Mouse (Mus musculus) heart, embryonic 12.5 days (tissue): ENCODE measurements around the gene Nnat. TPM values are rescaled to one million over a fixed set of nuclear protein-coding genes. Genes with fewer than 3 reads are reported as not detected.

Source experiments
- ATAC-seq: fragments of 200-750 bp; cut with Nextera tagmentation; 2 replicates; pipeline ENCODE4 v1.8.0; 2017; ENCODE audit warnings: moderate TSS enrichment, moderate library complexity; ENCODE audit not compliant: insufficient number of reproducible peaks, low FRiP score
- H3K27ac ChIP-seq: fragments of 300-500 bp; sonication (generic); 2 replicates; pipeline ENCODE4 v1.5.1; 2016; ENCODE audit warnings: mild to moderate bottlenecking, moderate library complexity; ENCODE audit not compliant: poor library complexity, severe bottlenecking
- H3K27me3 ChIP-seq: fragments of 300-500 bp; sonication (generic); replicated peaks from 2 replicates; pipeline ENCODE4 v1.6.1; 2016; ENCODE audit warnings: mild to moderate bottlenecking, moderate library complexity
- H3K36me3 ChIP-seq: fragments of 300-500 bp; sonication (generic); 2 replicates; pipeline ENCODE4 v1.6.1; 2016; ENCODE audit warnings: mild to moderate bottlenecking, moderate library complexity
- H3K4me1 ChIP-seq: fragments of 300-500 bp; sonication (generic); replicated peaks from 2 replicates; pipeline ENCODE4 v1.6.1; 2016; ENCODE audit warnings: mild to moderate bottlenecking
- H3K4me2 ChIP-seq: fragments of 300-500 bp; sonication (generic); 2 replicates; pipeline ENCODE4 v1.6.1; 2016; ENCODE audit warnings: mild to moderate bottlenecking, moderate library complexity
- H3K4me3 ChIP-seq: fragments of 300-500 bp; sonication (generic); 2 replicates; pipeline ENCODE4 v1.5.1; 2016; ENCODE audit warnings: mild to moderate bottlenecking
- H3K9ac ChIP-seq: fragments of 300-500 bp; sonication (generic); 2 replicates; pipeline ENCODE4 v1.6.1; 2016; ENCODE audit warnings: mild to moderate bottlenecking, moderate library complexity
- H3K9me3 ChIP-seq: fragments of 300-500 bp; sonication (generic); replicated peaks from 2 replicates; pipeline ENCODE4 v1.6.1; 2016; ENCODE audit warnings: mild to moderate bottlenecking, moderate library complexity
- WGBS: fragments of 180-500 bp; shearing (Covaris S2); methylation state at CpG from one replicate; pipeline ENCODE4 v1.1.7; 2016; 5-methylcytosine and 5-hydroxymethylcytosine counted together
- polyA plus RNA-seq: library from polyadenylated mRNA; unstranded; fragments of >200 nt; fragmentation: Nextera tagmentation; extraction: Ambion mirVana; gene quantifications from 2 replicates; pipeline ENCODE4 v1.2.1, GENCODE M21; 2016

The Nnat gene
- polyA plus RNA-seq, 1 experiment from 2014 or later: 169 TPM

GRCm38 (mm10) chr2:157552158-157552886 lies 7.6 kb upstream of the Nnat start:
- Histone ChIP-seq H3K9ac (no peak overlapping the region), H3K36me3 (peaks cover 34% of the 10 kb centered on the region), H3K27me3 (no peaks in the 10 kb centered on the region), H3K4me2 (no peak overlapping the region), H3K4me1 (peaks cover 48% of the 10 kb centered on the region), H3K4me3 (no peak overlapping the region), H3K27ac (no peak overlapping the region), H3K9me3 (peaks cover 5% of the 10 kb centered on the region)
- no peak for ATAC-seq
- 70% methylated on average over 10 of the region's 10 CpGs for WGBS

- Histone ChIP-seq H3K27ac (no peak overlapping the region), H3K4me2 (no peak overlapping the region), H3K27me3 (no peaks in the 10 kb centered on the region), H3K4me3 (no peak overlapping the region), H3K4me1 (peaks cover 48% of the 10 kb centered on the region), H3K9me3 (peaks cover 35% of the 10 kb centered on the region), H3K9ac (no peak overlapping the region), H3K36me3 (peaks cover 53% of the 10 kb centered on the region)
- 63% methylated on average over 5 of the region's 5 CpGs for WGBS
- no peak for ATAC-seq
These were observed 3.7 kb upstream of the Nnat start for GRCm38 (mm10) chr2:157556074-157556698.

- no peak overlapping the region for H3K4me3 ChIP-seq
- 84% methylated on average over 9 of the region's 9 CpGs for WGBS
- ATAC-seq: no peak
- H3K27me3 ChIP-seq: no peaks in the 10 kb centered on the region
- peaks cover 48% of the 10 kb centered on the region for H3K4me1 ChIP-seq
- H3K36me3 ChIP-seq: peaks cover 71% of the 10 kb centered on the region
- peaks cover 49% of the 10 kb centered on the region for H3K9me3 ChIP-seq
- H3K27ac ChIP-seq: no peak overlapping the region
- H3K9ac ChIP-seq: no peak overlapping the region
- no peak overlapping the region for H3K4me2 ChIP-seq
These were observed 1.8 kb upstream of the Nnat start for GRCm38 (mm10) chr2:157558051-157558450.

- WGBS: 64% methylated on average over 6 of the region's 6 CpGs
- Histone ChIP-seq H3K27me3 (no peaks in the 10 kb centered on the region), H3K9me3 (peaks cover 53% of the 10 kb centered on the region), H3K4me1 (peaks cover 43% of the 10 kb centered on the region), H3K4me2 (no peak overlapping the region), H3K36me3 (peaks cover 76% of the 10 kb centered on the region), H3K4me3 (no peak overlapping the region), H3K27ac (no peak overlapping the region), H3K9ac (no peak overlapping the region)
- no peak for ATAC-seq
These were observed 1.4 kb upstream of the Nnat start for GRCm38 (mm10) chr2:157558520-157558919.

- Histone ChIP-seq H3K27ac (no peak overlapping the region), H3K4me1 (peaks cover 36% of the 10 kb centered on the region), H3K9me3 (peaks cover 53% of the 10 kb centered on the region), H3K4me3 (peak overlapping the region; percentile 50), H3K9ac (no peak overlapping the region), H3K4me2 (peak overlapping the region; percentile 90), H3K36me3 (peaks cover 82% of the 10 kb centered on the region), H3K27me3 (no peaks in the 10 kb centered on the region)
- no peak for ATAC-seq
- 49% methylated on average over 19 of the region's 19 CpGs for WGBS
These were observed 438 bp upstream of the Nnat start for GRCm38 (mm10) chr2:157559440-157559839.

GRCm38 (mm10) chr2:157560302-157560701 lies 424 bp downstream of the Nnat start:
- ATAC-seq: no peak
- 44% methylated on average over 33 of the region's 33 CpGs for WGBS
- peak overlapping the region; percentile 78 for H3K9ac ChIP-seq
- peaks cover 82% of the 10 kb centered on the region for H3K36me3 ChIP-seq
- H3K4me2 ChIP-seq: peak overlapping the region; percentile 90
- H3K4me1 ChIP-seq: peaks cover 36% of the 10 kb centered on the region
- H3K27ac ChIP-seq: no peak overlapping the region
- no peaks in the 10 kb centered on the region for H3K27me3 ChIP-seq
- peaks cover 53% of the 10 kb centered on the region for H3K9me3 ChIP-seq
- peak overlapping the region; percentile 50 for H3K4me3 ChIP-seq

GRCm38 (mm10) chr2:157561165-157561836 lies 1.4 kb downstream of the Nnat start:
- H3K27ac ChIP-seq: no peak overlapping the region
- peaks cover 53% of the 10 kb centered on the region for H3K9me3 ChIP-seq
- H3K4me3 ChIP-seq: peak overlapping the region; percentile 37
- H3K4me1 ChIP-seq: peaks cover 27% of the 10 kb centered on the region
- H3K9ac ChIP-seq: peak overlapping the region; percentile 61
- H3K4me2 ChIP-seq: peak overlapping the region; percentile 73
- no peaks in the 10 kb centered on the region for H3K27me3 ChIP-seq
- peaks cover 74% of the 10 kb centered on the region for H3K36me3 ChIP-seq
- ATAC-seq: peak; percentile 69
- 49% methylated on average over 25 of the region's 27 CpGs for WGBS

- H3K4me2 ChIP-seq: no peak overlapping the region
- H3K4me1 ChIP-seq: peaks cover 30% of the 10 kb centered on the region
- WGBS: 62% methylated on average over 2 of the region's 2 CpGs
- no peak overlapping the region for H3K4me3 ChIP-seq
- H3K9me3 ChIP-seq: peaks cover 43% of the 10 kb centered on the region
- no peak overlapping the region for H3K9ac ChIP-seq
- H3K27ac ChIP-seq: no peak overlapping the region
- H3K27me3 ChIP-seq: no peaks in the 10 kb centered on the region
- ATAC-seq: no peak
- H3K36me3 ChIP-seq: peaks cover 57% of the 10 kb centered on the region
These were observed 3.2 kb downstream of the Nnat start for GRCm38 (mm10) chr2:157563031-157563430.

GRCm38 (mm10) chr2:157564723-157565122 lies 4.8 kb downstream of the Nnat start:
- H3K9ac ChIP-seq: peak overlapping the region; percentile 57
- no peaks in the 10 kb centered on the region for H3K27me3 ChIP-seq
- peak overlapping the region; percentile 89 for H3K4me2 ChIP-seq
- no peak overlapping the region for H3K27ac ChIP-seq
- H3K4me3 ChIP-seq: peak overlapping the region; percentile 95; the same call in 1 of the 2 replicates
- H3K36me3 ChIP-seq: peaks cover 40% of the 10 kb centered on the region
- H3K4me1 ChIP-seq: peaks cover 30% of the 10 kb centered on the region
- WGBS: 76% methylated on average over 4 of the region's 4 CpGs
- peaks cover 27% of the 10 kb centered on the region for H3K9me3 ChIP-seq
- ATAC-seq: no peak

- H3K4me2 ChIP-seq: peak overlapping the region; percentile 89
- H3K27ac ChIP-seq: peak overlapping the region; percentile 72
- 4% methylated on average over 13 of the region's 13 CpGs for WGBS
- peak overlapping the region; percentile 90 for H3K9ac ChIP-seq
- peak overlapping the region; percentile 95 for H3K4me3 ChIP-seq
- H3K4me1 ChIP-seq: peaks cover 30% of the 10 kb centered on the region
- H3K27me3 ChIP-seq: no peaks in the 10 kb centered on the region
- peaks cover 20% of the 10 kb centered on the region for H3K9me3 ChIP-seq
- H3K36me3 ChIP-seq: peaks cover 33% of the 10 kb centered on the region
- ATAC-seq: no peak
These were observed 5.6 kb downstream of the Nnat start for GRCm38 (mm10) chr2:157565446-157565845.

- H3K27ac ChIP-seq: peak overlapping the region; percentile 72
- no peak; the same call in 1 of the 2 replicates for ATAC-seq
- H3K4me2 ChIP-seq: peak overlapping the region; percentile 89
- H3K4me3 ChIP-seq: peak overlapping the region; percentile 95
- H3K36me3 ChIP-seq: peaks cover 32% of the 10 kb centered on the region
- no peaks in the 10 kb centered on the region for H3K27me3 ChIP-seq
- peak overlapping the region; percentile 90 for H3K9ac ChIP-seq
- peaks cover 30% of the 10 kb centered on the region for H3K4me1 ChIP-seq
- peaks cover 20% of the 10 kb centered on the region for H3K9me3 ChIP-seq
- 0% methylated on average over 35 of the region's 35 CpGs for WGBS
These were observed 6.0 kb downstream of the Nnat start for GRCm38 (mm10) chr2:157565898-157566259.
